Mouse (Mus musculus) bone marrow macrophage, adult 2 months (primary cell): Measurements from ENCODE around the gene Gm906. TPM values are rescaled to one million over a fixed set of nuclear protein-coding genes. Genes with fewer than 3 reads are reported as not detected.
"Not testable (repeated sequence)": the region's sequence is repeated elsewhere in the genome, so short reads cannot be mapped to it uniquely, and the experiment has no call there.

Experiments
- H3K27ac ChIP-seq: 2 replicates; pipeline ENCODE4 v1.5.1; 2012; ENCODE audit warnings: low read depth, low read length; ENCODE audit not compliant: insufficient read depth
- H3K4me1 ChIP-seq: 2 replicates; pipeline ENCODE4 v1.6.1; 2012; ENCODE audit warnings: low read length; ENCODE audit not compliant: control insufficient read depth, insufficient read depth
- H3K4me3 ChIP-seq: 2 replicates; pipeline ENCODE4 v1.5.1; 2012; ENCODE audit warnings: mild to moderate bottlenecking, low read length, moderate library complexity; ENCODE audit not compliant: insufficient read depth
- CTCF ChIP-seq: IDR thresholded peaks from 2 replicates; pipeline ENCODE4 v1.5.1; 2012; ENCODE audit warnings: low read depth, mild to moderate bottlenecking, low read length, moderate library complexity
- POLR2A ChIP-seq: IDR thresholded peaks from 2 replicates; pipeline ENCODE4 v1.6.1; 2012; ENCODE audit warnings: mild to moderate bottlenecking, low read depth, low read length, borderline replicate concordance
- polyA plus RNA-seq: library from polyadenylated mRNA; stranded (reverse); fragments of >200 nt; gene quantifications from 2 replicates; pipeline ENCODE4 v1.2.4, GENCODE M21; 2012; ENCODE audit not compliant: missing spikeins, insufficient read depth, insufficient read length

Gm906 gene
- polyA plus RNA-seq: not detected in 2 replicates

- not testable (repeated sequence) for H3K4me1 ChIP-seq, H3K4me3 ChIP-seq, H3K27ac ChIP-seq
Observed at GRCm38 (mm10) chr13:50250208-50250607, at the start of gene Gm906. TSS of gene Gm906 (minus strand) at chr13:50250308.

GRCm38 (mm10) chr13:50283308-50283707 is 33.2 kb upstream of the Gm906 start:
- H3K4me1 ChIP-seq, H3K4me3 ChIP-seq, H3K27ac ChIP-seq: not testable (repeated sequence)

GRCm38 (mm10) chr13:50236487-50236886 is 13.6 kb downstream of the Gm906 start:
- no peaks in the 10 kb centered on the region for H3K4me1 ChIP-seq
- H3K4me3 ChIP-seq: no peak overlapping the region
- TF ChIP-seq POLR2A (no peak), CTCF (no peak)
- H3K27ac ChIP-seq: no peak overlapping the region

- not testable (repeated sequence) for H3K4me3 ChIP-seq, H3K27ac ChIP-seq, H3K4me1 ChIP-seq
Observed at GRCm38 (mm10) chr13:50211842-50212241, 38.3 kb downstream of the Gm906 start.

GRCm38 (mm10) chr13:50210191-50210590 is 39.9 kb downstream of the Gm906 start:
- not testable (repeated sequence) for H3K4me3 ChIP-seq, H3K27ac ChIP-seq, H3K4me1 ChIP-seq

- not testable (repeated sequence) for H3K4me1 ChIP-seq, H3K27ac ChIP-seq, H3K4me3 ChIP-seq
Observed at GRCm38 (mm10) chr13:50209651-50210050, 40.5 kb downstream of the Gm906 start.

GRCm38 (mm10) chr13:50207966-50208365 is 42.1 kb downstream of the Gm906 start:
- no peak for TF ChIP-seq POLR2A
- TF ChIP-seq CTCF: no peak
- Histone ChIP-seq H3K4me1 (no peaks in the 10 kb centered on the region), H3K27ac (no peak overlapping the region), H3K4me3 (no peak overlapping the region)

- not testable (repeated sequence) for H3K4me1 ChIP-seq, H3K4me3 ChIP-seq, H3K27ac ChIP-seq
Observed at GRCm38 (mm10) chr13:50196831-50197230, 53.3 kb downstream of the Gm906 start.

Other genes starting within 250 kb of the Gm906 start
- gene Fbxw17, start 167.6 kb upstream of the Gm906 start, polyA plus RNA-seq: 69.3 and 80.4 TPM in 2 replicates
- gene Gm47429, start 193.6 kb upstream of the Gm906 start, polyA plus RNA-seq: not detected in 2 replicates
- not detected in 2 replicates for gene Nutm2, start 217.0 kb upstream of the Gm906 start, polyA plus RNA-seq